Mouse (Mus musculus) kidney, adult 2 months (tissue): ENCODE measurements at regions not wholly inside any gene's neighbourhood (a gene's known extent, or its start where the extent isn't known, plus 50 kb on each side); places are given as distances from the start of the nearest gene placed in this dataset.

Experiments
- CTCF ChIP-seq: fragments of 200-500 bp; conservative IDR thresholded peaks from 2 replicates; pipeline ENCODE4 v1.5.1; 2011; ENCODE audit warnings: low read depth, mild to moderate bottlenecking, control low read depth, low read length, moderate library complexity, mixed read lengths; ENCODE audit not compliant: insufficient read depth, insufficient read length
- POLR2A ChIP-seq: fragments of 200-500 bp; IDR thresholded peaks from one replicate; pipeline ENCODE4 v1.6.1; 2011; ENCODE audit warnings: low read depth, low read length, control low read depth

DNA sequence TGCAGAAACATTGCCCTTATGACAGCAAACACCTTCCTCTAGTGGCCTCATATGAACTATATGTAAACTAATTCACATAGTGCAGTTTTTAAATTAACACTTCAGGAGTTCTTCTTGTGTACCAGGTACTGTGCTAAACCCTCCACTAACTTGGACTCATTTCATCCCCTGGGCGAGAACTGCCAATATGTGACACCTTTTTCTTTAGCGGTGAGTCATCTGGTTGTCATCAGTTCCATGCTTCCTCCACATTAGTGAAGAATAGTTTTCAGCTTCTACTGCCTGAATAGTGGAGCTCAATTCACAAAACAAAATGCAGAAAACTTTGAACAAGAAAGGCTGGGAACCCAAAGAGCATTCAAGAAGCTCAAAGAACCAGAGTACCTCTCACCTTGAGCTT lies 76.9 kb upstream of the Slc24a5 start:
- TF ChIP-seq POLR2A (no peak), CTCF (no peak)
